Mouse (Mus musculus) limb, embryonic 12.5 days (tissue): ENCODE measurements at regions not wholly inside any gene's neighbourhood (a gene's known extent, or its start where the extent isn't known, plus 50 kb on each side); places are given as distances from the start of the nearest gene placed in this dataset.
A peak's percentile ranks its signal among the peaks of the same experiment; 100 is the strongest.

ENCODE experiments used
- ATAC-seq: fragments of 200-750 bp; cut with Nextera tagmentation; 2 replicates; pipeline ENCODE4 v1.8.0; 2017; ENCODE audit warnings: low read depth, moderate TSS enrichment; ENCODE audit not compliant: insufficient number of reproducible peaks, insufficient read depth, low FRiP score, low TSS enrichment
- H3K27ac ChIP-seq: fragments of 300-500 bp; sonication (generic); 2 replicates; pipeline ENCODE4 v1.5.1; 2016; ENCODE audit warnings: mild to moderate bottlenecking, moderate library complexity
- H3K27me3 ChIP-seq: fragments of 300-500 bp; sonication (generic); 2 replicates; pipeline ENCODE4 v1.6.1; 2016; ENCODE audit warnings: mild to moderate bottlenecking, moderate library complexity
- H3K36me3 ChIP-seq: fragments of 300-500 bp; sonication (generic); 2 replicates; pipeline ENCODE4 v1.6.1; 2016; ENCODE audit warnings: mild to moderate bottlenecking, moderate library complexity
- H3K4me1 ChIP-seq: fragments of 300-500 bp; sonication (generic); replicated peaks from 2 replicates; pipeline ENCODE4 v1.6.1; 2016
- H3K4me2 ChIP-seq: fragments of 300-500 bp; sonication (generic); 2 replicates; pipeline ENCODE4 v1.6.1; 2016; ENCODE audit warnings: mild to moderate bottlenecking, moderate library complexity
- H3K4me3 ChIP-seq: fragments of 300-500 bp; sonication (generic); replicated peaks from 2 replicates; pipeline ENCODE4 v1.5.1; 2016; ENCODE audit warnings: mild to moderate bottlenecking
- H3K9ac ChIP-seq: fragments of 300-500 bp; sonication (generic); replicated peaks from 2 replicates; pipeline ENCODE4 v1.6.1; 2016; ENCODE audit warnings: mild to moderate bottlenecking, moderate library complexity
- H3K9me3 ChIP-seq: fragments of 300-500 bp; sonication (generic); 2 replicates; pipeline ENCODE4 v1.6.1; 2016; ENCODE audit warnings: mild to moderate bottlenecking, moderate library complexity
- WGBS: fragments of 180-500 bp; shearing (Covaris S2); methylation state at CpG from one replicate; pipeline ENCODE4 v1.1.7; 2016; 5-methylcytosine and 5-hydroxymethylcytosine counted together

GRCm38 (mm10) chr6:93566661-93567060 lies 623.4 kb upstream of the Adamts9 start:
- no peaks in the 10 kb centered on the region for H3K9me3 ChIP-seq
- WGBS = 17% methylated on average over 2 of the region's 2 CpGs
- H3K4me3 ChIP-seq = no peak overlapping the region
- H3K27ac ChIP-seq = no peak overlapping the region
- ATAC-seq = no peak
- no peak overlapping the region for H3K9ac ChIP-seq
- H3K27me3 ChIP-seq = no peaks in the 10 kb centered on the region
- no peaks in the 10 kb centered on the region for H3K4me1 ChIP-seq
- no peaks in the 10 kb centered on the region for H3K36me3 ChIP-seq
- H3K4me2 ChIP-seq = no peak overlapping the region

GRCm38 (mm10) chr6:93548311-93548710 lies 605.0 kb upstream of the Adamts9 start:
- no peaks in the 10 kb centered on the region for H3K36me3 ChIP-seq
- H3K9me3 ChIP-seq = no peaks in the 10 kb centered on the region
- ATAC-seq = no peak
- 57% methylated on average over 2 of the region's 2 CpGs for WGBS
- no peak overlapping the region for H3K27ac ChIP-seq
- H3K9ac ChIP-seq = no peak overlapping the region
- H3K4me1 ChIP-seq = peaks cover 13% of the 10 kb centered on the region
- no peak overlapping the region for H3K4me3 ChIP-seq
- no peaks in the 10 kb centered on the region for H3K27me3 ChIP-seq
- H3K4me2 ChIP-seq = no peak overlapping the region

DNA sequence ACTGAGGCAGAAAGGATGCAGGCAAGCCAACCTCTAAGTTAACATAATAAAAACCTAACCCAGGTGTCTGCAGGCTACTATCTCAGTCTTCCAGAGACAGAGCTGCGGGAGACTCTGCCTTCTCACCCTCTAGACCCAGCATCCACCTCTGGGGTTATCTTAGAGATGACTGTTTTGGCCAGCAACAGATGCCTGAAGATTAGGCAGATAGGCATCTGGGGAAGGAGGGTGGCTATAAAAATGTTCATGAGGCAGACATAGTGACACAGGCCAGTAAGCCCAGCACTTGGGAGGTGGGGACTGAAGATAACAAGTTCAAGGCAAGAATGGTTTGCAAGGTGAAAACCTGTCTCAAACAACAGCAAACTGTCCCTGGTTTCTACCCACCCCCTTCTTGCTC lies 601.0 kb upstream of the Adamts9 start:
- Histone ChIP-seq H3K36me3 (no peaks in the 10 kb centered on the region), H3K9me3 (no peaks in the 10 kb centered on the region), H3K4me2 (peak overlapping the region; percentile 48), H3K27ac (peak overlapping the region; percentile 50), H3K9ac (no peak overlapping the region), H3K4me3 (no peak overlapping the region), H3K27me3 (no peaks in the 10 kb centered on the region), H3K4me1 (peaks cover 20% of the 10 kb centered on the region)
- ATAC-seq = no peak
- 19% methylated on average over 1 of the region's 1 CpGs for WGBS

GRCm38 (mm10) chr6:93543354-93544129 lies 600.2 kb upstream of the Adamts9 start:
- H3K27me3 ChIP-seq = no peaks in the 10 kb centered on the region
- H3K4me1 ChIP-seq = peaks cover 20% of the 10 kb centered on the region
- peak overlapping the region; percentile 15 for H3K4me3 ChIP-seq
- peak; percentile 78; the same call in 1 of the 2 replicates for ATAC-seq
- H3K36me3 ChIP-seq = no peaks in the 10 kb centered on the region
- 15% methylated on average over 15 of the region's 15 CpGs for WGBS
- H3K4me2 ChIP-seq = peak overlapping the region; percentile 48
- peak overlapping the region; percentile 50 for H3K27ac ChIP-seq
- H3K9me3 ChIP-seq = no peaks in the 10 kb centered on the region
- H3K9ac ChIP-seq = no peak overlapping the region

- H3K4me2 ChIP-seq = no peak overlapping the region
- no peak overlapping the region for H3K9ac ChIP-seq
- no peak for ATAC-seq
- 0 out of 2 replicates have a peak, but pooled peaks cover 3% of the 10 kb centered on the region for H3K27me3 ChIP-seq
- no peak overlapping the region for H3K27ac ChIP-seq
- H3K4me1 ChIP-seq = peaks cover 18% of the 10 kb centered on the region
- H3K36me3 ChIP-seq = no peaks in the 10 kb centered on the region
- no peaks in the 10 kb centered on the region for H3K9me3 ChIP-seq
- 90% methylated on average over 1 of the region's 1 CpGs for WGBS
- no peak overlapping the region for H3K4me3 ChIP-seq
Observed at GRCm38 (mm10) chr6:93539583-93539982, 596.3 kb upstream of the Adamts9 start.

DNA sequence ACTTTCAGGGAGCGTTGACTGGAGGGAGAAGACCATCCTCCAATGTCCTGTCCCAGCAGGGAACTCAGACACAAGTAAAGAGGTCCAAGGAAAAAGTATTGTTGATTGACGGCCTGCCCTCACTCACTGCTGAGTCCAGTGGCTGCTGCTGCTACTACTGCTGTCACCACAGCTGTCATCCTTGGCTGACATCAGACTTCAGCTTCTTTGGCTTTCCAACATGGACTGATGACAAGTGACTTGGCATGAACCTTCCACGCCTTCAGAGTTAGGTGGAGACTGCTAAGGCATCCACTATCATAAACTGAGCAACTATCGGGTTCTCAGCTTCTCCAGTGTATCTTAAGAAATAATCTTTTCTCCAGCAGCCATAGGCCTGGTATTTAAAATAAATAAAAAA lies 595.9 kb upstream of the Adamts9 start:
- H3K9me3 ChIP-seq = no peaks in the 10 kb centered on the region
- H3K9ac ChIP-seq = no peak overlapping the region
- H3K36me3 ChIP-seq = no peaks in the 10 kb centered on the region
- no peak overlapping the region for H3K27ac ChIP-seq
- peaks cover 14% of the 10 kb centered on the region for H3K4me1 ChIP-seq
- no peak overlapping the region for H3K4me3 ChIP-seq
- WGBS = 94% methylated on average over 4 of the region's 4 CpGs
- H3K27me3 ChIP-seq = 0 out of 2 replicates have a peak, but pooled peaks cover 3% of the 10 kb centered on the region
- ATAC-seq = no peak
- H3K4me2 ChIP-seq = no peak overlapping the region

DNA sequence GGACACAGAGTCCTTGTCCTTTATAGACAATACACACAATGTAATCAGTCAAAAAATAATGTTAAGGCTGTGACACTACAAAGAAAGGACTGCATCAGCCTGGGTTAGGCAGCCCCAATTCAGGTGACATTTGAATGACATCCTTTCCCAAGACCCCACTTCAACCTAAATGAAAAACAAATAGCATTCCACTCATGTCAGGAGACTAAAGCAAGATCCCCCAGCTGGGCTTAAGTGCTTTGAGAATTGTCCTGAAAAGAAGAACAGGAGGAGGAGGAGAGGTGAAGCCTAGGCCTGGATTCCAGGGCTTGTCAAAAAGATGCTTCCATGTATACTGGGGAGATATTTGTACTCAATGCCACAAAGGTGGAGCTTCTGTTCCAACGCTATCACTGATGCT lies 594.7 kb upstream of the Adamts9 start:
- Histone ChIP-seq H3K4me2 (no peak overlapping the region), H3K9me3 (no peaks in the 10 kb centered on the region), H3K27me3 (0 out of 2 replicates have a peak, but pooled peaks cover 3% of the 10 kb centered on the region), H3K36me3 (no peaks in the 10 kb centered on the region), H3K4me1 (peaks cover 4% of the 10 kb centered on the region), H3K4me3 (no peak overlapping the region), H3K9ac (no peak overlapping the region), H3K27ac (no peak overlapping the region)
- no peak for ATAC-seq
- 76% methylated on average over 1 of the region's 1 CpGs for WGBS

DNA sequence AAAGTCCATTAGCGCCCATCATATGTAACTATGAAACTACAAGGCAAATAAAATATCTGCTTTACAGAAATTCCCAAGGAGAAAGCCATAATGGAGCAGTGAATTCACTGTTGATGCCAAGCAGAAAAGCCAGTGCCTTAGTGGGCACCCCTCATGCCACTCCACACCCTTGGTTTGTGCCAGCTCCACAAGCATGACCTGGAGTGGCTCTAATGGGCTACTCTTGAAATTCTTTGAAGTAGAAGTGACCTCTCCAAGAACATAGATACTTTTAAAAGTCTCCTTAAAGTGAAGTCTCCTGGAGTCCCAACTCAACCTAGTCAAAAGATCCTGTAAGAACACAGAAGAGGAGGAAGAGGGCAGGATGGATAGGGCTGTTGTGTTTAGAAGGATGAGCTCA lies 593.8 kb upstream of the Adamts9 start:
- no peak for ATAC-seq
- Histone ChIP-seq H3K4me2 (no peak overlapping the region), H3K9me3 (no peaks in the 10 kb centered on the region), H3K36me3 (no peaks in the 10 kb centered on the region), H3K4me1 (no peaks in the 10 kb centered on the region), H3K9ac (no peak overlapping the region), H3K27ac (no peak overlapping the region), H3K4me3 (no peak overlapping the region), H3K27me3 (0 out of 2 replicates have a peak, but pooled peaks cover 3% of the 10 kb centered on the region)
- WGBS = 91% methylated on average over 1 of the region's 1 CpGs

- Histone ChIP-seq H3K9ac (no peak overlapping the region), H3K36me3 (no peaks in the 10 kb centered on the region), H3K9me3 (no peaks in the 10 kb centered on the region), H3K27ac (no peak overlapping the region), H3K27me3 (no peaks in the 10 kb centered on the region), H3K4me1 (no peaks in the 10 kb centered on the region), H3K4me2 (no peak overlapping the region), H3K4me3 (no peak overlapping the region)
- ATAC-seq = no peak
- WGBS = 90% methylated on average over 2 of the region's 2 CpGs
Observed at GRCm38 (mm10) chr6:93513818-93514217, 570.5 kb upstream of the Adamts9 start.

GRCm38 (mm10) chr6:93509857-93510256 lies 566.6 kb upstream of the Adamts9 start:
- Histone ChIP-seq H3K9me3 (no peaks in the 10 kb centered on the region), H3K4me3 (no peak overlapping the region), H3K9ac (no peak overlapping the region), H3K4me1 (no peaks in the 10 kb centered on the region), H3K4me2 (no peak overlapping the region), H3K27ac (no peak overlapping the region), H3K27me3 (no peaks in the 10 kb centered on the region), H3K36me3 (no peaks in the 10 kb centered on the region)
- ATAC-seq = no peak
- 55% methylated on average over 1 of the region's 1 CpGs for WGBS

DNA sequence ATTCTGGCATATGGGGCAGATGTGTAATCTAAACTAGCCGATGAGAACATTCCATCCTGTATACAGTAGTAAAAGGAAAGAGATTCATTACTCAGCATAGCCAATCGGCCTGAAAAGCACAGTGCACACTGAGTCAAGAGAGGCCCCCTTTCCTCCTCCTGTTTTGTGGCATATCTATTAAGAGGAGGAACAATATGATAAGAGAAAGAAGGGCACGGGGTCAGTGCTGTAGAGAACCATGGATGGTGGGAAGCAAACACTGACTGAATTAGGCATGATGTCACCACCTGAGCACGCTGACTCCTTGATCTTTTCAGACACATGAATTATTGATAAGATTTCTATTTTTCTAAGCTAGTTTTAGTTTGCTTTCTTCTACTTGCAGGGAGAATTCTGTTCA lies 554.5 kb upstream of the Adamts9 start:
- H3K9me3 ChIP-seq = no peaks in the 10 kb centered on the region
- no peak overlapping the region for H3K4me2 ChIP-seq
- H3K36me3 ChIP-seq = no peaks in the 10 kb centered on the region
- H3K27me3 ChIP-seq = no peaks in the 10 kb centered on the region
- no peak for ATAC-seq
- no peak overlapping the region for H3K4me3 ChIP-seq
- 89% methylated on average over 4 of the region's 4 CpGs for WGBS
- no peaks in the 10 kb centered on the region for H3K4me1 ChIP-seq
- no peak overlapping the region for H3K9ac ChIP-seq
- H3K27ac ChIP-seq = no peak overlapping the region

DNA sequence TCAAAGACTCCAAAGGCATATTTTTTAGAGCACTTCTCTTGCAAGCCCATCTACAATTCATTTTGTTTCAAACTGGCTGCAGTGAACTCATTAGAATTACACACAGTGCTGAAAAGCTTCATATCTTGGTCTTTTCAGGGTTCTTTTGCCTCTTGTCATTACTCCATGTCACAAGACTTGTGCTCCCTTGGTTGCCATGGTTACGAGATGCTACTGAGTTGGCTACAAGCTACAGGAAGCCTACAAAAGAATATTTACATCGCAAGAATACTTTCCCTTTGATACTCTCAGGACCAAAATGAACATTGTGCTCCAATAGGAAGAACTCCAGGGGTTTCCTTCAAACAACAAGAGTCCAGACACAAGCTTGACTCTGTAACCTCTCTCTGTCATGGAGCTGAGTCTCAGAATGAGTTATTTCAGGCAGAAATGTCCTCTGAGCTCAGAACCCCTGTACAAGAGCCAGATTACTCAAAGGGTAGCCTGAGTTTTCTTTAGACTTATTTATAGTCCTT lies 545.2 kb upstream of the Adamts9 start:
- H3K4me3 ChIP-seq = no peak overlapping the region
- no peaks in the 10 kb centered on the region for H3K27me3 ChIP-seq
- no peaks in the 10 kb centered on the region for H3K36me3 ChIP-seq
- WGBS = 88% methylated on average over 2 of the region's 2 CpGs
- H3K9me3 ChIP-seq = no peaks in the 10 kb centered on the region
- H3K27ac ChIP-seq = no peak overlapping the region
- H3K9ac ChIP-seq = no peak overlapping the region
- H3K4me1 ChIP-seq = no peaks in the 10 kb centered on the region
- no peak overlapping the region for H3K4me2 ChIP-seq
- no peak for ATAC-seq
